Mouse (Mus musculus): ENCODE measurements around the gene Carnmt1. TPM values are rescaled to one million over a fixed set of nuclear protein-coding genes. Genes with fewer than 3 reads are reported as not detected.

Carnmt1 gene
- total and polyA plus RNA-seq, 2 experiments from 2014 or later = 8.2 to 11.5 TPM

GRCm38 (mm10) chr19:18643411-18643810 lies 27.2 kb upstream of the Carnmt1 start:
- no peak overlapping the region for H3K9ac ChIP-seq (replicated peaks; ENCODE audit: low read length, poor library complexity, severe bottlenecking)
- no peaks in the 10 kb centered on the region for H3K27me3 ChIP-seq (ENCODE audit: insufficient read depth, low read length)
- no peak overlapping the region for H3K4me2 ChIP-seq (ENCODE audit: low read depth, low read length, poor library complexity, severe bottlenecking)
- H3K27ac ChIP-seq (ENCODE audit: low read depth, low read length) = no peak overlapping the region
- 39% methylated on average over 4 of the region's 4 CpGs for WGBS
- DNase-seq (ENCODE audit: low spot score) = no peak
- H3K9me3 ChIP-seq (ENCODE audit: low read length) = no peaks in the 10 kb centered on the region
- H3K36me3 ChIP-seq (ENCODE audit: insufficient read depth, low read length) = no peaks in the 10 kb centered on the region
- H3K4me3 ChIP-seq (ENCODE audit: low read depth, low read length) = no peak overlapping the region
- H3K4me1 ChIP-seq (ENCODE audit: insufficient read depth, low read length) = no peaks in the 10 kb centered on the region
- no peak for ATAC-seq (ENCODE audit: low FRiP score)
- TF ChIP-seq CTCF (IDR thresholded peaks at IDR 0.05) = no peak

GRCm38 (mm10) chr19:18644084-18644483 lies 26.5 kb upstream of the Carnmt1 start:
- H3K4me1 ChIP-seq (ENCODE audit: insufficient read depth, low read length) = no peaks in the 10 kb centered on the region
- H3K27ac ChIP-seq (ENCODE audit: low read depth, low read length) = no peak overlapping the region
- H3K27me3 ChIP-seq (ENCODE audit: insufficient read depth, low read length) = no peaks in the 10 kb centered on the region
- WGBS = 80% methylated on average over 6 of the region's 6 CpGs
- no peak for TF ChIP-seq CTCF (IDR thresholded peaks at IDR 0.05)
- ATAC-seq (ENCODE audit: low FRiP score) (no peak), DNase-seq (ENCODE audit: low spot score) (no peak)
- no peak overlapping the region for H3K4me3 ChIP-seq (ENCODE audit: low read depth, low read length)
- no peak overlapping the region for H3K4me2 ChIP-seq (ENCODE audit: low read depth, low read length, poor library complexity, severe bottlenecking)
- no peaks in the 10 kb centered on the region for H3K36me3 ChIP-seq (ENCODE audit: insufficient read depth, low read length)
- H3K9ac ChIP-seq (replicated peaks; ENCODE audit: low read length, poor library complexity, severe bottlenecking) = no peak overlapping the region
- no peaks in the 10 kb centered on the region for H3K9me3 ChIP-seq (ENCODE audit: low read length)

GRCm38 (mm10) chr19:18646397-18646796 lies 24.2 kb upstream of the Carnmt1 start:
- no peak for DNase-seq (ENCODE audit: low spot score)
- WGBS = 76% methylated on average over 3 of the region's 3 CpGs
- no peaks in the 10 kb centered on the region for H3K4me1 ChIP-seq (ENCODE audit: insufficient read depth, low read length)
- no peak overlapping the region for H3K27ac ChIP-seq (ENCODE audit: low read depth, low read length)
- TF ChIP-seq CTCF (IDR thresholded peaks at IDR 0.05) = no peak
- H3K9me3 ChIP-seq (ENCODE audit: low read length) = no peaks in the 10 kb centered on the region
- no peak overlapping the region for H3K9ac ChIP-seq (replicated peaks; ENCODE audit: low read length, poor library complexity, severe bottlenecking)
- no peak overlapping the region for H3K4me2 ChIP-seq (ENCODE audit: low read depth, low read length, poor library complexity, severe bottlenecking)
- no peak overlapping the region for H3K4me3 ChIP-seq (ENCODE audit: low read depth, low read length)
- ATAC-seq (ENCODE audit: low FRiP score) = no peak
- no peaks in the 10 kb centered on the region for H3K36me3 ChIP-seq (ENCODE audit: insufficient read depth, low read length)
- H3K27me3 ChIP-seq (ENCODE audit: insufficient read depth, low read length) = no peaks in the 10 kb centered on the region

- Histone ChIP-seq H3K4me3 (ENCODE audit: low read depth, low read length) (no peak overlapping the region), H3K27ac (ENCODE audit: low read depth, low read length) (no peak overlapping the region), H3K9ac (replicated peaks; ENCODE audit: low read length, poor library complexity, severe bottlenecking) (no peak overlapping the region), H3K27me3 (ENCODE audit: insufficient read depth, low read length) (no peaks in the 10 kb centered on the region), H3K4me2 (ENCODE audit: low read depth, low read length, poor library complexity, severe bottlenecking) (no peak overlapping the region), H3K9me3 (ENCODE audit: low read length) (no peaks in the 10 kb centered on the region), H3K36me3 (ENCODE audit: insufficient read depth, low read length) (no peaks in the 10 kb centered on the region), H3K4me1 (ENCODE audit: insufficient read depth, low read length) (no peaks in the 10 kb centered on the region)
- ATAC-seq (ENCODE audit: low FRiP score) = no peak
- TF ChIP-seq CTCF (IDR thresholded peaks at IDR 0.05) = no peak
- DNase-seq (ENCODE audit: low spot score) = no peak
- WGBS = 51% methylated on average over 5 of the region's 5 CpGs
Observed at GRCm38 (mm10) chr19:18646853-18647420, 23.6 kb upstream of the Carnmt1 start.

- ATAC-seq (ENCODE audit: low FRiP score) (no peak), DNase-seq (ENCODE audit: low spot score) (no peak)
- no peak overlapping the region for H3K4me2 ChIP-seq (ENCODE audit: low read depth, low read length, poor library complexity, severe bottlenecking)
- H3K9ac ChIP-seq (replicated peaks; ENCODE audit: low read length, poor library complexity, severe bottlenecking) = no peak overlapping the region
- no peaks in the 10 kb centered on the region for H3K4me1 ChIP-seq (ENCODE audit: insufficient read depth, low read length)
- H3K36me3 ChIP-seq (ENCODE audit: insufficient read depth, low read length) = no peaks in the 10 kb centered on the region
- 81% methylated on average over 9 of the region's 9 CpGs for WGBS
- H3K9me3 ChIP-seq (ENCODE audit: low read length) = no peaks in the 10 kb centered on the region
- no peak overlapping the region for H3K4me3 ChIP-seq (ENCODE audit: low read depth, low read length)
- H3K27me3 ChIP-seq (ENCODE audit: insufficient read depth, low read length) = no peaks in the 10 kb centered on the region
- H3K27ac ChIP-seq (ENCODE audit: low read depth, low read length) = no peak overlapping the region
- TF ChIP-seq CTCF (IDR thresholded peaks at IDR 0.05) = no peak
Observed at GRCm38 (mm10) chr19:18647775-18648557, 22.6 kb upstream of the Carnmt1 start.

- Histone ChIP-seq H3K4me1 (ENCODE audit: insufficient read depth, low read length) (no peaks in the 10 kb centered on the region), H3K9ac (replicated peaks; ENCODE audit: low read length, poor library complexity, severe bottlenecking) (no peak overlapping the region), H3K27ac (ENCODE audit: low read depth, low read length) (no peak overlapping the region), H3K4me2 (ENCODE audit: low read depth, low read length, poor library complexity, severe bottlenecking) (no peak overlapping the region), H3K4me3 (ENCODE audit: low read depth, low read length) (no peak overlapping the region), H3K36me3 (ENCODE audit: insufficient read depth, low read length) (no peaks in the 10 kb centered on the region), H3K27me3 (ENCODE audit: insufficient read depth, low read length) (no peaks in the 10 kb centered on the region), H3K9me3 (ENCODE audit: low read length) (no peaks in the 10 kb centered on the region)
- WGBS = 81% methylated on average over 6 of the region's 6 CpGs
- no peak for DNase-seq (ENCODE audit: low spot score)
- no peak for ATAC-seq (ENCODE audit: low FRiP score)
- TF ChIP-seq CTCF (IDR thresholded peaks at IDR 0.05) = no peak
Observed at GRCm38 (mm10) chr19:18648558-18648945, 22.0 kb upstream of the Carnmt1 start.

All from midbrain, postnatal 0 days (tissue).